Comparison of ENCODE assay signal across 8 mouse cellular contexts in the genomic region with DNA sequence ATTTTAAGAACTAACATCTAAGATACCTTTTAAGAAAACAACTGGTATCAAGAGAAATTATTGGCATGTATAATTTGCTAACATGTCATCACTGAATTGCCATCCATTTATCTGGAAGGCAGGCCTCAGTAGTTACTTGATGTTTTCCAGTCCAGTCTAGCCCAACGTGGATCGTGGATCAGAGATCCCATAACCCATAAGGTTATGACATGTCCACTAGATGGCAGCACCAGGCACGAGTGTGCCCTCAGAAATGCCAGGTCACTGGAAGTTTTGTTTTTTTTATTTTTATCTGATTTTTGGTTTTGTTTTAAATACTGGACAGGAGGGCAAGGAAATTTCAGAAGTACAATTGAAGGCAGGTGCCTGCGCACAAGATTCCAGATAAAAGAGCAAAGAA.
A peak's percentile ranks its signal among the peaks of the same experiment; 100 is the strongest.
DNase-seq lines count a peak whose midpoint lies in the region; ATAC-seq and TF ChIP-seq lines count a peak whose summit lies in the region.

No protein-coding gene starts in this region.

- H3K27me3 ChIP-seq in forebrain, embryonic 14.5 days (replicated peaks; ENCODE audit: control insufficient read depth, insufficient read depth, low read length): no peaks in the 10 kb centered on the region
- no peaks in the 10 kb centered on the region for H3K27me3 ChIP-seq in neural tube, embryonic 13.5 days

- ATAC-seq in forebrain, embryonic 14.5 days: peak; percentile 69
- ATAC-seq in neural tube, embryonic 13.5 days (ENCODE audit: low read depth): peak; percentile 67; the same call in 1 of the 2 replicates
- ATAC-seq in inflammation-experienced regulatory T-cells, adult 6 months: no peak

- peak; percentile 73 for TF ChIP-seq CTCF in left cerebral cortex, adult 2 months (IDR thresholded peaks at IDR 0.05)
- peak; percentile 76 for TF ChIP-seq CTCF in bone marrow, adult 2 months (IDR thresholded peaks at IDR 0.05; ENCODE audit: control insufficient read depth, insufficient read depth, low read length)

- 5% methylated on average over 4 of the region's 4 CpGs for WGBS in bone marrow, adult 2 months
- WGBS in forebrain, embryonic 14.5 days: 23% methylated on average over 4 of the region's 4 CpGs
- 34% methylated on average over 4 of the region's 4 CpGs for WGBS in neural tube, embryonic 13.5 days

- no peak overlapping the region for H3K9ac ChIP-seq in ES-E14 (ENCODE audit: insufficient read depth, low read depth, low read length, poor library complexity, severe bottlenecking)
- no peak overlapping the region for H3K9ac ChIP-seq in forebrain, embryonic 14.5 days (ENCODE audit: low read length)
- H3K9ac ChIP-seq in neural tube, embryonic 13.5 days: no peak overlapping the region

- no peaks in the 10 kb centered on the region for H3K4me1 ChIP-seq in ES-E14 (ENCODE audit: control insufficient read depth in 2 of 2, insufficient read depth in 2 of 2, low read length in 2 of 2, poor library complexity in 1 of 2)
- peaks cover 4% of the 10 kb centered on the region for H3K4me1 ChIP-seq in bone marrow, adult 2 months (ENCODE audit: control insufficient read depth, insufficient read depth, low read length)
- H3K4me1 ChIP-seq in forebrain, embryonic 14.5 days (ENCODE audit: control insufficient read depth, insufficient read depth, low read length): no peaks in the 10 kb centered on the region
- no peaks in the 10 kb centered on the region; the same call in 1 of the 2 replicates for H3K4me1 ChIP-seq in neural tube, embryonic 13.5 days (replicated peaks)

- DNase-seq in left cerebral cortex, adult 2 months (ENCODE audit: extremely low spot score in 1 of 2, low spot score in 2 of 2): no peak
- no peak for DNase-seq in left cerebral cortex, adult 11 months (ENCODE audit: low spot score)
- peak; percentile 53 for DNase-seq in ES-E14 (ENCODE audit: low read depth, low spot score)
- DNase-seq in forebrain, embryonic 14.5 days (ENCODE audit: low spot score): peak; percentile 69
- peak; percentile 63 to 71 for DNase-seq in kidney, postnatal 4 days

- in situ Hi-C loops in ES-E14 (cut with MboI; ENCODE audit: low sequenced_read_pairs in 2 of 2, unreplicated experiment in 2 of 2): no loop called here

- no peaks in the 10 kb centered on the region for H3K9me3 ChIP-seq in ES-E14 (ENCODE audit: control insufficient read depth, insufficient read depth, low read depth, low read length)
- no peaks in the 10 kb centered on the region for H3K9me3 ChIP-seq in forebrain, embryonic 14.5 days (replicated peaks; ENCODE audit: control insufficient read depth, low read length)
- H3K9me3 ChIP-seq in neural tube, embryonic 13.5 days: no peaks in the 10 kb centered on the region

- H3K36me3 ChIP-seq in ES-E14 (ENCODE audit: control insufficient read depth, insufficient read depth, low read length, poor library complexity, severe bottlenecking): no peaks in the 10 kb centered on the region
- no peaks in the 10 kb centered on the region for H3K36me3 ChIP-seq in forebrain, embryonic 14.5 days (ENCODE audit: control insufficient read depth, insufficient read depth, low read length)
- no peaks in the 10 kb centered on the region for H3K36me3 ChIP-seq in neural tube, embryonic 13.5 days

- no peak overlapping the region for H3K27ac ChIP-seq in left cerebral cortex, adult 2 months
- no peak overlapping the region for H3K27ac ChIP-seq in ES-E14 (ENCODE audit: insufficient read depth, low read depth, low read length, poor library complexity, severe bottlenecking)
- no peak overlapping the region for H3K27ac ChIP-seq in bone marrow, adult 2 months (ENCODE audit: control insufficient read depth, insufficient read depth, low read depth, low read length, poor library complexity)
- no peak overlapping the region for H3K27ac ChIP-seq in forebrain, embryonic 14.5 days (ENCODE audit: low read depth, low read length)
- no peak overlapping the region for H3K27ac ChIP-seq in neural tube, embryonic 13.5 days (replicated peaks)

- no peak overlapping the region for H3K4me2 ChIP-seq in forebrain, embryonic 14.5 days (ENCODE audit: low read length)
- H3K4me2 ChIP-seq in neural tube, embryonic 13.5 days: no peak overlapping the region

- H3K4me3 ChIP-seq in left cerebral cortex, adult 2 months: no peak overlapping the region
- H3K4me3 ChIP-seq in ES-E14 (ENCODE audit: insufficient read depth in 1 of 2, low read depth in 1 of 2, low read length in 2 of 2, poor library complexity in 1 of 2, severe bottlenecking in 1 of 2): no peak overlapping the region
- H3K4me3 ChIP-seq in bone marrow, adult 2 months (replicated peaks; ENCODE audit: control insufficient read depth, low read depth, low read length): no peak overlapping the region
- H3K4me3 ChIP-seq in forebrain, embryonic 14.5 days (ENCODE audit: low read depth, low read length): no peak overlapping the region
- no peak overlapping the region for H3K4me3 ChIP-seq in neural tube, embryonic 13.5 days

- TF ChIP-seq POLR2A in bone marrow, adult 2 months (IDR thresholded peaks at IDR 0.05; ENCODE audit: borderline replicate concordance, control insufficient read depth, low read depth, low read length): no peak

- intact Hi-C loops in left cerebral cortex, adult 2 months (cut with DNase I): loop anchor here (5.0 to 10.0 kb wide), 2 partner anchors 335 to 677 kb away; no protein-coding TSS in a partner anchor

TF ChIP-seq in ES-E14, 5 proteins besides CTCF, POLR2A, EP300 and RAD21:
- TF ChIP-seq HCFC1 (IDR thresholded peaks at IDR 0.05; ENCODE audit: borderline replicate concordance, insufficient read depth, low read length) (no peak), ZNF384 (IDR thresholded peaks at IDR 0.05; ENCODE audit: low read depth, low read length) (peak; percentile 67; the same call in 1 of the 2 replicates), ZC3H11A (IDR thresholded peaks at IDR 0.05; ENCODE audit: borderline replicate concordance, low read depth, low read length) (peak; percentile 28; the same call in 1 of the 2 replicates), MAFK (IDR thresholded peaks at IDR 0.05; ENCODE audit: insufficient read depth, low read depth, low read length) (0 out of 2 replicates have a peak, but pooled peaks have one; percentile 18), CHD2 (IDR thresholded peaks at IDR 0.05; ENCODE audit: low read depth, low read length) (no peak)
TF ChIP-seq in ES-E14: peak in this region for 3.

Comparison
In these comparisons a context has a peak if more than half of its experiments do, and no peak if none do; other contexts are left out.
1. DNase-seq: peak in ES-E14 (single experiment), forebrain, embryonic 14.5 days (single experiment) and kidney, postnatal 4 days (2 of 2); none in left cerebral cortex, adult 2 months (0 of 2) and left cerebral cortex, adult 11 months (single experiment).